ENCODE assay signal across 7 mouse cellular contexts in the genomic region with DNA sequence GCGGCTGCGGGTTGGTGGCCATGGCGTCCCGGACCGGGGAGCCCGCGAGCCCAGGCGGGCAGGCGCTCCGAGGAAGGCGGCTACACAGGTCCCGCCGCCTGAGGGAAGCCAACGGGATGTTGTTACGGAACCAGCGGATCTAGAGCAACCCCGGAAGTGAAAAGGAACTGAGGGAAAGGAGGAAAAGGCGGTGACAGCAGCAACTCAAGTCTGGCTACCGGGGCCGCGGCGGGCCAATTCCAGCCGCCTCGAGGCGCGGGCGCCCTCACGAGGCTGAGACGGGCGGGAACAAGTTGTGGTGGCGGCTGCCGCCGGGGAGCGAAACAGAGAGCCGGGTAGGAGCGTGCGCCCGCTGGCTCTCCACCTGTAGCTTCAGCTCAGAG. TPM values are rescaled to one million over a fixed set of nuclear protein-coding genes. Genes with fewer than 3 reads are reported as not detected.
DNase-seq lines count a peak whose midpoint lies in the region; ATAC-seq and TF ChIP-seq lines count a peak whose summit lies in the region.

A gene (minus strand): TSS at position 169 of the 383 bp plus-strand sequence.

- intact Hi-C loops in left cerebral cortex, postnatal 4 days (cut with DNase I), result no loop called here

- no peaks in the 10 kb centered on the region for H3K27me3 ChIP-seq in embryonic facial prominence, embryonic 10.5 days (replicated peaks; ENCODE audit: low read depth, poor library complexity, severe bottlenecking)
- no peaks in the 10 kb centered on the region for H3K27me3 ChIP-seq in intestine, postnatal 0 days (replicated peaks; ENCODE audit: control insufficient read depth, insufficient read depth, low read length)
- no peaks in the 10 kb centered on the region for H3K27me3 ChIP-seq in midbrain, embryonic 12.5 days
- no peaks in the 10 kb centered on the region for H3K27me3 ChIP-seq in small intestine, adult 2 months (ENCODE audit: control insufficient read depth, insufficient read depth, low read length)

- TF ChIP-seq POLR2A in small intestine, adult 2 months (IDR thresholded peaks at IDR 0.05; ENCODE audit: low read depth, low read length), result peak; percentile 51

- TF ChIP-seq CTCF in intestine, postnatal 0 days (IDR thresholded peaks at IDR 0.05; ENCODE audit: low read depth), result peak; percentile 82
- peak; percentile 30; the same call in 1 of the 2 replicates for TF ChIP-seq CTCF in small intestine, adult 2 months (IDR thresholded peaks at IDR 0.05; ENCODE audit: extremely low read depth, insufficient read length, insufficient replicate concordance, low read depth, low read length)

- H3K4me2 ChIP-seq in intestine, postnatal 0 days (replicated peaks; ENCODE audit: low read depth), result peak within 1 kb of the TSS; percentile 89
- H3K4me2 ChIP-seq in midbrain, embryonic 12.5 days (replicated peaks), result peak within 1 kb of the TSS; percentile 71

- H3K36me3 ChIP-seq in embryonic facial prominence, embryonic 10.5 days (replicated peaks), result peaks cover 7% of the 10 kb centered on the region
- H3K36me3 ChIP-seq in intestine, postnatal 0 days (ENCODE audit: control insufficient read depth, insufficient read depth), result no peaks in the 10 kb centered on the region
- no peaks in the 10 kb centered on the region for H3K36me3 ChIP-seq in midbrain, embryonic 12.5 days
- no peaks in the 10 kb centered on the region for H3K36me3 ChIP-seq in small intestine, adult 2 months (ENCODE audit: control insufficient read depth, insufficient read depth, low read length)

- peak within 1 kb of the TSS; percentile 86 for H3K9ac ChIP-seq in intestine, postnatal 0 days (ENCODE audit: low read depth, low read length)
- peak within 1 kb of the TSS; percentile 97 for H3K9ac ChIP-seq in midbrain, embryonic 12.5 days (replicated peaks)

- under 1% methylated on average over 38 of the region's 38 CpGs for whole genome bisulfite sequencing in embryonic facial prominence, embryonic 10.5 days
- 0% methylated on average over 32 of the region's 38 CpGs for WGBS in intestine, postnatal 0 days
- under 1% methylated on average over 32 of the region's 38 CpGs for WGBS in midbrain, embryonic 12.5 days
- WGBS in small intestine, adult 2 months, result under 1% methylated on average over 37 of the region's 38 CpGs

- H3K9me3 ChIP-seq in embryonic facial prominence, embryonic 10.5 days, result no peaks in the 10 kb centered on the region
- H3K9me3 ChIP-seq in intestine, postnatal 0 days (ENCODE audit: control insufficient read depth), result no peaks in the 10 kb centered on the region
- H3K9me3 ChIP-seq in midbrain, embryonic 12.5 days, result no peaks in the 10 kb centered on the region

- peak within 1 kb of the TSS; percentile 93 for H3K4me3 ChIP-seq in embryonic facial prominence, embryonic 10.5 days
- peak within 1 kb of the TSS; percentile 99 for H3K4me3 ChIP-seq in intestine, postnatal 0 days (ENCODE audit: low read depth, low read length)
- peak within 1 kb of the TSS; percentile 99 for H3K4me3 ChIP-seq in midbrain, embryonic 12.5 days
- peak within 1 kb of the TSS; percentile 92 for H3K4me3 ChIP-seq in small intestine, adult 2 months (ENCODE audit: low read depth, low read length)

- ATAC-seq in intestine, postnatal 0 days, result peak; percentile 96
- peak; percentile 94 for ATAC-seq in midbrain, embryonic 12.5 days (ENCODE audit: low FRiP score, low read depth)

- peak; percentile 98 for DNase-seq in adrenal gland, postnatal 10 days
- DNase-seq in embryonic facial prominence, embryonic 10.5 days (ENCODE audit: low spot score), result peak; percentile 96
- peak; percentile 42 for DNase-seq in gonadal fat pad, adult 2 months (ENCODE audit: low read depth)
- DNase-seq in left cerebral cortex, postnatal 4 days, result peak; percentile 96

- H3K27ac ChIP-seq in embryonic facial prominence, embryonic 10.5 days (replicated peaks), result peak within 1 kb of the TSS; percentile 86
- H3K27ac ChIP-seq in intestine, postnatal 0 days (ENCODE audit: low read depth, low read length), result peak within 1 kb of the TSS; percentile 80
- peak within 1 kb of the TSS; percentile 49; the same call in 1 of the 2 replicates for H3K27ac ChIP-seq in midbrain, embryonic 12.5 days (replicated peaks)
- peak within 1 kb of the TSS; percentile 24 for H3K27ac ChIP-seq in small intestine, adult 2 months (ENCODE audit: insufficient read depth, low read depth, low read length)

- H3K4me1 ChIP-seq in embryonic facial prominence, embryonic 10.5 days, result peaks cover 20% of the 10 kb centered on the region
- peaks cover 5% of the 10 kb centered on the region; the same call in 1 of the 2 replicates for H3K4me1 ChIP-seq in intestine, postnatal 0 days (replicated peaks; ENCODE audit: control insufficient read depth, insufficient read depth, low read length)
- peaks cover 19% of the 10 kb centered on the region for H3K4me1 ChIP-seq in midbrain, embryonic 12.5 days
- peaks cover 6% of the 10 kb centered on the region; the same call in 1 of the 2 replicates for H3K4me1 ChIP-seq in small intestine, adult 2 months (ENCODE audit: control insufficient read depth, insufficient read depth, insufficient read length, low read length)

RNA-seq across cellular contexts. Expression of the gene that starts here (rescaled TPM):
- total RNA-seq in adrenal gland, postnatal 10 days (2021), result 10 to 100 TPM; 23.3 to 28.1 TPM
- polyA plus RNA-seq in embryonic facial prominence, embryonic 10.5 days (2016; fragmentation: Nextera tagmentation; extraction: Ambion mirVana), result 18.6 and 19.4 TPM in 2 replicates
- polyA plus RNA-seq in gonadal fat pad, adult 2 months (2012; rRNA removed), result 4.2 and 5.3 TPM in 2 replicates
- 13.2 and 14.4 TPM in 2 replicates for polyA plus RNA-seq in intestine, postnatal 0 days (2015; fragmentation: Nextera tagmentation; extraction: Ambion mirVana)
- total RNA-seq in left cerebral cortex, postnatal 4 days (2021), result 10 to 100 TPM; 32.0 to 32.2 TPM
- polyA plus RNA-seq in midbrain, embryonic 12.5 days (2016; fragmentation: Nextera tagmentation; extraction: Ambion mirVana), result 28.7 and 32.2 TPM in 2 replicates
- polyA plus RNA-seq in small intestine, adult 2 months (2012; rRNA removed), result 1.6 and 4.3 TPM in 2 replicates

Comparison
In these comparisons a context has a peak if more than half of its experiments do, and no peak if none do; other contexts are left out.
1. Peak in every context shown above with its lines: DNase-seq, ATAC-seq, H3K4me3 ChIP-seq and H3K27ac ChIP-seq.
2. DNase-seq: peak in every context shown above with its lines; median percentile 98 in adrenal gland, postnatal 10 days; 96 in embryonic facial prominence, embryonic 10.5 days; 96 in left cerebral cortex, postnatal 4 days; 42 in gonadal fat pad, adult 2 months.
3. H3K27ac ChIP-seq: peak in every context shown above with its lines; median percentile 86 in embryonic facial prominence, embryonic 10.5 days; 80 in intestine, postnatal 0 days; 49 in midbrain, embryonic 12.5 days; 24 in small intestine, adult 2 months.